Mouse (Mus musculus) lung, adult 2 months (tissue): Measurements from ENCODE around the gene Nup153.

Source experiments
- CTCF ChIP-seq: fragments of 200-500 bp; IDR thresholded peaks from 2 replicates; pipeline ENCODE4 v1.5.1; 2011; ENCODE audit warnings: mild to moderate bottlenecking, low read length, control low read depth; ENCODE audit not compliant: insufficient read depth
- POLR2A ChIP-seq: fragments of 200-500 bp; IDR thresholded peaks from 2 replicates; pipeline ENCODE4 v1.6.1; 2011; ENCODE audit warnings: low read depth, mild to moderate bottlenecking, control low read depth, low read length, borderline replicate concordance; ENCODE audit errors: extremely low read depth

- no peak for TF ChIP-seq CTCF
- TF ChIP-seq POLR2A: peak; percentile 68; the same call in 1 of the 2 replicates
Measured at GRCm38 (mm10) chr13:46752566-46753229, 25.0 kb upstream of the Nup153 start.
